Mouse (Mus musculus) brain, embryonic 14.5 days (tissue): ENCODE results near the gene Rtn4r.

Experiments
- CTCF ChIP-seq: fragments of 200-500 bp; IDR thresholded peaks from 2 replicates; pipeline ENCODE4 v1.5.1; 2012; ENCODE audit warnings: inconsistent platforms, mild to moderate bottlenecking, moderate library complexity, borderline replicate concordance; ENCODE audit not compliant: insufficient read depth, insufficient read length; ENCODE audit errors: extremely low read depth
- POLR2A ChIP-seq: fragments of 200-500 bp; IDR thresholded peaks from 2 replicates; pipeline ENCODE4 v1.6.1; 2012; ENCODE audit warnings: mild to moderate bottlenecking, inconsistent platforms, borderline replicate concordance; ENCODE audit not compliant: poor library complexity, insufficient read depth, insufficient read length, severe bottlenecking; ENCODE audit errors: extremely low read depth

DNA sequence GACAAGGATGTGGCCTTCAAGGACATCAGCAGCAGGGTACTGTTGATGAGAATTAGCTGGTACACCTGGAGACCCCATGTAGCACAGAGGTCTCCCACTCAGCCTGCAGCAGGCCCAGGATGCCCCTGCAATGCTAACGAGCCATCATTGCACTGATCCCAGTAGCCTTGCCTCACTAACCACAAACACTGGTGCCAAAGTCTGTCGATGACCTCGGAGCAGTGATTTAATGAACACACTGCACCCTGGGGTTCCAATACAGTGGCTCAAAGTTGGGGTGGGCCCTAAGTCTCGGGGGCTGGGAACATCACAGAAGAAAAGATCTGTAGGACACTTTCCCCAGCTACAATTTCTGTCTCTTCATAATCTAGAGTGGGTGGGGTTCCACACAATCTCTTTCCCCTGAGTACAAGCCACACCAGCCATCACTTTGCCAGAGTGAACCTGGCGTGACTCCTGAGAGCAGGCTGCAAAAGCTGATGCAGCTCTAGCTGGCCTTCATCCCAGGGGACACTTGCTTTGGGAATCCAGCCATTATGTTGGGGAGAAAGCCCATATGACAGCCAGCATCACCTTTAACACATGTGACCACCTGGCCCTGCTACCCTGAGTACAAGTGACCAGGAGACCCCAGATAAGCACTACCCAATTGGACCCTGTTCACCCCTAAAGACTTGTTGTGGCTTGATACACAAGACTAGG is 49.0 kb upstream of the Rtn4r start:
- TF ChIP-seq POLR2A (no peak), CTCF (no peak)
